Mouse (Mus musculus) liver, embryonic 15.5 days (tissue): ENCODE measurements around the gene Rpl38. TPM values are rescaled to one million over a fixed set of nuclear protein-coding genes. Genes with fewer than 3 reads are reported as not detected.

Experiments used
- ATAC-seq: fragments of 200-750 bp; cut with Nextera tagmentation; 2 replicates; pipeline ENCODE4 v1.8.0; 2017; ENCODE audit warnings: moderate number of reproducible peaks, mild to moderate bottlenecking, moderate library complexity; ENCODE audit not compliant: insufficient read depth
- H3K27ac ChIP-seq: fragments of 300-500 bp; sonication (generic); replicated peaks from 2 replicates; pipeline ENCODE4 v1.5.1; 2015; ENCODE audit warnings: mild to moderate bottlenecking, inconsistent platforms
- H3K27me3 ChIP-seq: fragments of 300-500 bp; sonication (generic); 2 replicates; pipeline ENCODE4 v1.6.1; 2015; ENCODE audit warnings: mild to moderate bottlenecking, inconsistent platforms
- H3K36me3 ChIP-seq: fragments of 300-500 bp; sonication (generic); replicated peaks from 2 replicates; pipeline ENCODE4 v1.6.1; 2015; ENCODE audit warnings: moderate library complexity, mild to moderate bottlenecking, inconsistent platforms
- H3K4me1 ChIP-seq: fragments of 300-500 bp; sonication (generic); replicated peaks from 2 replicates; pipeline ENCODE4 v1.6.1; 2015; ENCODE audit warnings: inconsistent platforms
- H3K4me2 ChIP-seq: fragments of 300-500 bp; sonication (generic); 2 replicates; pipeline ENCODE4 v1.6.1; 2015; ENCODE audit warnings: moderate library complexity, mild to moderate bottlenecking, inconsistent platforms
- H3K4me3 ChIP-seq: fragments of 300-500 bp; sonication (generic); replicated peaks from 2 replicates; pipeline ENCODE4 v1.5.1; 2015; ENCODE audit warnings: mild to moderate bottlenecking, inconsistent platforms
- H3K9ac ChIP-seq: fragments of 300-500 bp; sonication (generic); 2 replicates; pipeline ENCODE4 v1.6.1; 2015; ENCODE audit warnings: moderate library complexity, mild to moderate bottlenecking, inconsistent platforms
- H3K9me3 ChIP-seq: fragments of 300-500 bp; sonication (generic); replicated peaks from 2 replicates; pipeline ENCODE4 v1.6.1; 2016; ENCODE audit warnings: inconsistent platforms
- WGBS: fragments of 180-500 bp; shearing (Covaris S2); methylation state at CpG from one replicate; pipeline ENCODE4 v1.1.7; 2015; ENCODE audit warnings: mixed read lengths; ENCODE audit not compliant: insufficient replicate concordance; 5-methylcytosine and 5-hydroxymethylcytosine counted together
- polyA plus RNA-seq: library from polyadenylated mRNA; unstranded; fragments of >200 nt; fragmentation: Nextera tagmentation; extraction: Ambion mirVana; gene quantifications from 2 replicates; pipeline ENCODE4 v1.2.1, GENCODE M21; 2015

Rpl38 gene
- polyA plus RNA-seq, 1 experiment from 2014 or later, result 662 TPM

GRCm38 (mm10) chr11:114690192-114690591, 21.9 kb downstream of the Rpl38 start:
- H3K36me3 ChIP-seq, result 0 out of 2 replicates have a peak, but pooled peaks cover 5% of the 10 kb centered on the region
- H3K27ac ChIP-seq, result no peak overlapping the region
- H3K4me3 ChIP-seq, result no peak overlapping the region
- peaks cover 8% of the 10 kb centered on the region; the same call in 1 of the 2 replicates for H3K4me1 ChIP-seq
- 81% methylated on average over 15 of the region's 15 CpGs for WGBS
- no peak overlapping the region for H3K4me2 ChIP-seq
- H3K27me3 ChIP-seq, result no peaks in the 10 kb centered on the region
- H3K9ac ChIP-seq, result no peak overlapping the region
- no peak for ATAC-seq
- no peaks in the 10 kb centered on the region for H3K9me3 ChIP-seq

GRCm38 (mm10) chr11:114691454-114692182, 23.3 kb downstream of the Rpl38 start:
- Histone ChIP-seq H3K4me3 (no peak overlapping the region), H3K27me3 (no peaks in the 10 kb centered on the region), H3K4me1 (0 out of 2 replicates have a peak, but pooled peaks cover 3% of the 10 kb centered on the region), H3K9ac (no peak overlapping the region), H3K27ac (no peak overlapping the region), H3K36me3 (0 out of 2 replicates have a peak, but pooled peaks cover 10% of the 10 kb centered on the region), H3K4me2 (no peak overlapping the region), H3K9me3 (no peaks in the 10 kb centered on the region)
- ATAC-seq, result no peak
- 46% methylated on average over 6 of the region's 6 CpGs for WGBS

GRCm38 (mm10) chr11:114692601-114693000, 24.3 kb downstream of the Rpl38 start:
- Histone ChIP-seq H3K27me3 (no peaks in the 10 kb centered on the region), H3K4me2 (no peak overlapping the region), H3K27ac (no peak overlapping the region), H3K4me3 (no peak overlapping the region), H3K36me3 (0 out of 2 replicates have a peak, but pooled peaks cover 10% of the 10 kb centered on the region), H3K9me3 (no peaks in the 10 kb centered on the region), H3K4me1 (0 out of 2 replicates have a peak, but pooled peaks cover 3% of the 10 kb centered on the region), H3K9ac (no peak overlapping the region)
- 58% methylated on average over 7 of the region's 7 CpGs for WGBS
- no peak for ATAC-seq

GRCm38 (mm10) chr11:114693456-114693855, 25.1 kb downstream of the Rpl38 start:
- Histone ChIP-seq H3K27ac (no peak overlapping the region), H3K9ac (no peak overlapping the region), H3K27me3 (no peaks in the 10 kb centered on the region), H3K36me3 (0 out of 2 replicates have a peak, but pooled peaks cover 10% of the 10 kb centered on the region), H3K9me3 (no peaks in the 10 kb centered on the region), H3K4me2 (no peak overlapping the region), H3K4me3 (no peak overlapping the region), H3K4me1 (0 out of 2 replicates have a peak, but pooled peaks cover 3% of the 10 kb centered on the region)
- WGBS, result 49% methylated on average over 6 of the region's 6 CpGs
- ATAC-seq, result no peak

GRCm38 (mm10) chr11:114694451-114694850, 26.1 kb downstream of the Rpl38 start:
- no peak overlapping the region for H3K4me3 ChIP-seq
- ATAC-seq, result no peak
- no peak overlapping the region for H3K4me2 ChIP-seq
- H3K9me3 ChIP-seq, result no peaks in the 10 kb centered on the region
- H3K27me3 ChIP-seq, result no peaks in the 10 kb centered on the region
- no peak overlapping the region for H3K9ac ChIP-seq
- 54% methylated on average over 2 of the region's 2 CpGs for WGBS
- H3K36me3 ChIP-seq, result 0 out of 2 replicates have a peak, but pooled peaks cover 10% of the 10 kb centered on the region
- H3K27ac ChIP-seq, result no peak overlapping the region
- 0 out of 2 replicates have a peak, but pooled peaks cover 3% of the 10 kb centered on the region for H3K4me1 ChIP-seq

- ATAC-seq, result no peak
These were observed 30.2 kb downstream of the Rpl38 start for GRCm38 (mm10) chr11:114698496-114698895.

GRCm38 (mm10) chr11:114699511-114699910, 31.2 kb downstream of the Rpl38 start:
- H3K9ac ChIP-seq, result no peak overlapping the region
- H3K36me3 ChIP-seq, result 0 out of 2 replicates have a peak, but pooled peaks cover 5% of the 10 kb centered on the region
- no peaks in the 10 kb centered on the region for H3K4me1 ChIP-seq
- no peak for ATAC-seq
- H3K4me3 ChIP-seq, result no peak overlapping the region
- 72% methylated on average over 12 of the region's 12 CpGs for WGBS
- no peak overlapping the region for H3K4me2 ChIP-seq
- no peaks in the 10 kb centered on the region for H3K27me3 ChIP-seq
- H3K27ac ChIP-seq, result no peak overlapping the region
- H3K9me3 ChIP-seq, result no peaks in the 10 kb centered on the region

More at GRCm38 (mm10) chr11:114698496-114698895, 30.2 kb downstream of the Rpl38 start:
- H3K9ac ChIP-seq, result no peak overlapping the region
- H3K27me3 ChIP-seq, result no peaks in the 10 kb centered on the region
- 0 out of 2 replicates have a peak, but pooled peaks cover 5% of the 10 kb centered on the region for H3K36me3 ChIP-seq
- WGBS, result 66% methylated on average over 7 of the region's 7 CpGs
- no peak overlapping the region for H3K27ac ChIP-seq
- H3K4me1 ChIP-seq, result 0 out of 2 replicates have a peak, but pooled peaks cover 3% of the 10 kb centered on the region
- H3K4me2 ChIP-seq, result no peak overlapping the region
- H3K4me3 ChIP-seq, result no peak overlapping the region
- no peaks in the 10 kb centered on the region for H3K9me3 ChIP-seq

- WGBS, result 70% methylated on average over 15 of the region's 15 CpGs
- Histone ChIP-seq H3K27ac (no peak overlapping the region), H3K36me3 (no peaks in the 10 kb centered on the region), H3K4me2 (no peak overlapping the region), H3K4me1 (no peaks in the 10 kb centered on the region), H3K27me3 (no peaks in the 10 kb centered on the region), H3K9me3 (no peaks in the 10 kb centered on the region), H3K4me3 (no peak overlapping the region), H3K9ac (no peak overlapping the region)
- ATAC-seq, result no peak
These were observed 34.1 kb downstream of the Rpl38 start for GRCm38 (mm10) chr11:114702311-114702995.

- Histone ChIP-seq H3K9ac (no peak overlapping the region), H3K27me3 (no peaks in the 10 kb centered on the region), H3K4me3 (no peak overlapping the region), H3K4me1 (no peaks in the 10 kb centered on the region), H3K36me3 (no peaks in the 10 kb centered on the region), H3K9me3 (no peaks in the 10 kb centered on the region), H3K27ac (no peak overlapping the region), H3K4me2 (no peak overlapping the region)
- no peak for ATAC-seq
- 64% methylated on average over 6 of the region's 6 CpGs for WGBS
These were observed 34.7 kb downstream of the Rpl38 start for GRCm38 (mm10) chr11:114702996-114703361.

- Histone ChIP-seq H3K9me3 (no peaks in the 10 kb centered on the region), H3K9ac (no peak overlapping the region), H3K4me1 (no peaks in the 10 kb centered on the region), H3K4me3 (no peak overlapping the region), H3K27me3 (no peaks in the 10 kb centered on the region), H3K27ac (no peak overlapping the region), H3K36me3 (0 out of 2 replicates have a peak, but pooled peaks cover 4% of the 10 kb centered on the region), H3K4me2 (no peak overlapping the region)
- no peak for ATAC-seq
- WGBS, result 67% methylated on average over 22 of the region's 22 CpGs
These were observed 36.0 kb downstream of the Rpl38 start for GRCm38 (mm10) chr11:114704071-114704913.
